Mouse (Mus musculus): ENCODE measurements around the gene Lrp6. TPM values are rescaled to one million over a fixed set of nuclear protein-coding genes. Genes with fewer than 3 reads are reported as not detected.

Lrp6 gene
- polyA plus RNA-seq, 1 experiment from 2014 or later, result 19.7 TPM

GRCm38 (mm10) chr6:134500381-134501162, 66.2 kb downstream of the Lrp6 start:
- Histone ChIP-seq H3K9ac (replicated peaks; ENCODE audit: low read depth, low read length) (no peak overlapping the region), H3K4me2 (ENCODE audit: low read depth, low read length) (no peak overlapping the region), H3K4me3 (ENCODE audit: low read depth, low read length) (no peak overlapping the region), H3K4me1 (ENCODE audit: control insufficient read depth, insufficient read depth, low read length) (0 out of 2 replicates have a peak, but pooled peaks cover 2% of the 10 kb centered on the region), H3K27ac (ENCODE audit: low read depth, low read length) (no peak overlapping the region), H3K27me3 (ENCODE audit: control insufficient read depth, insufficient read depth, low read length) (no peaks in the 10 kb centered on the region), H3K9me3 (ENCODE audit: control insufficient read depth, low read length) (no peaks in the 10 kb centered on the region), H3K36me3 (ENCODE audit: control insufficient read depth, insufficient read depth, low read length) (0 out of 2 replicates have a peak, but pooled peaks cover 2% of the 10 kb centered on the region)
- ATAC-seq (ENCODE audit: low read depth), result peak; percentile 89
- 41% methylated on average over 10 of the region's 10 CpGs for WGBS

GRCm38 (mm10) chr6:134499089-134499488, 67.7 kb downstream of the Lrp6 start:
- 79% methylated on average over 2 of the region's 2 CpGs for WGBS
- Histone ChIP-seq H3K27me3 (ENCODE audit: control insufficient read depth, insufficient read depth, low read length) (no peaks in the 10 kb centered on the region), H3K4me3 (ENCODE audit: low read depth, low read length) (no peak overlapping the region), H3K4me2 (ENCODE audit: low read depth, low read length) (no peak overlapping the region), H3K36me3 (ENCODE audit: control insufficient read depth, insufficient read depth, low read length) (no peaks in the 10 kb centered on the region), H3K27ac (ENCODE audit: low read depth, low read length) (no peak overlapping the region), H3K4me1 (ENCODE audit: control insufficient read depth, insufficient read depth, low read length) (0 out of 2 replicates have a peak, but pooled peaks cover 5% of the 10 kb centered on the region), H3K9me3 (ENCODE audit: control insufficient read depth, low read length) (no peaks in the 10 kb centered on the region), H3K9ac (replicated peaks; ENCODE audit: low read depth, low read length) (no peak overlapping the region)
- no peak for ATAC-seq (ENCODE audit: low read depth)

DNA sequence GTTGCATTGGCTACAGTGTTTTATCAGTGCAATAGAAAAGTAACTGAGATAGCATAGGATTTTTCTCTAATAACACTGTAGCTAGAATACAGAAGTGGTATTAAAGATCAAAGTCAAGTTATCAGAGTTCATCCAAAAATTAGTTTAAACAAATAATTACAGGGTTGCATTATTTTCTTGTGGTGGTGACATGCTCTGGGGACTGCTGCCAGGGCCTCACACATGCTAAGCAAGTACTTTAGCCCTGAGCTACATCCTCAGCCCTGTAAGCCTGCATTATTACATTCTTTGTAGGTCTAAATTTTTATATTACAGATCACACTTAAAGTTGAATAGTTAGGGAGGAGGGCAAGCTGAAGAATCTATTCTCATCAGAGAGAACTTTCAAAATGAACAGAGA, 68.2 kb downstream of the Lrp6 start:
- no peaks in the 10 kb centered on the region for H3K9me3 ChIP-seq (ENCODE audit: control insufficient read depth, low read length)
- no peaks in the 10 kb centered on the region for H3K27me3 ChIP-seq (ENCODE audit: control insufficient read depth, insufficient read depth, low read length)
- H3K4me3 ChIP-seq (ENCODE audit: low read depth, low read length), result no peak overlapping the region
- no peak overlapping the region for H3K9ac ChIP-seq (replicated peaks; ENCODE audit: low read depth, low read length)
- ATAC-seq (ENCODE audit: low read depth), result no peak
- 0 out of 2 replicates have a peak, but pooled peaks cover 5% of the 10 kb centered on the region for H3K4me1 ChIP-seq (ENCODE audit: control insufficient read depth, insufficient read depth, low read length)
- H3K36me3 ChIP-seq (ENCODE audit: control insufficient read depth, insufficient read depth, low read length), result no peaks in the 10 kb centered on the region
- no peak overlapping the region for H3K4me2 ChIP-seq (ENCODE audit: low read depth, low read length)
- H3K27ac ChIP-seq (ENCODE audit: low read depth, low read length), result no peak overlapping the region

DNA sequence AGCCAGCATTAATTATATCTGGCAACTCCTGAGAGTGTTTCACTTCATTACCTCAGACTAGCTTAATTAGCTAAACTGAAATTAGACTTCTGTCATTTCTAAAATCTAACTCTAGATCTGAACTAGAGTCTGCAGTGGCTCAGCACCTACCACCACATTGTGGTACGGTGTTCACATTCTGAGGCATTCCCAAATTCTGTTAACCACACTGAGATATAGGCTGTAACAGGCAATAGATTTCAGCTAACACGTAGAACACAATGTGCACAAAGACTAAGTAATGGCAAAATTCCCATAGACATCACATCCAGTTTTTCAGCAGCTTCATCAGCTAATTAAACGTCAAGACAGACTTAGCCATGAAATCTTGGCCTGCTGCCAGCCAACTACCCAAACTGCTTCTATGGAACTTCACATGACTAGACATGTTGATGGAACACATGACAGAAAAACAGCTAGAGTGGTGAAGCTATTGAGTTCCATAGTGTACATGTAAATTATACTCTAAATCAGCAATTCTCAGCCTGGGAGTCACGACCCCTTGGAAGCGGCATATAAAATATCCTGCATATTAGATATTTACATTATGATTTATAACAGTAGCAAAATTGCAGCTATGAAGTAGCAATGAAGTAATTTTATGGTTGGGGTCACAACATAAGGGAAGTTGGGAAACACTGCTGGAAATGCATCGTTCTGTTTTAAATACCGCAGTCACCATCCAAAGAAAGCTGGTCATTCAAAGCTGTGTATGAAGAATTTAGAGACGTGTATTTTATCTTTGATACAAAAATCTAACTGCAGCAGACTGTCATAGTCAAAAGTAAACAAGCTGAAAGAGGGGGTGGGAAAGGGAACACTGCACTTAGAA, 71.7 kb downstream of the Lrp6 start:
- H3K27me3 ChIP-seq (ENCODE audit: control insufficient read depth, insufficient read depth, low read length), result no peaks in the 10 kb centered on the region
- H3K4me2 ChIP-seq (ENCODE audit: low read depth, low read length), result no peak overlapping the region
- 73% methylated on average over 8 of the region's 8 CpGs for WGBS
- no peak overlapping the region for H3K27ac ChIP-seq (ENCODE audit: low read depth, low read length)
- no peak overlapping the region for H3K9ac ChIP-seq (replicated peaks; ENCODE audit: low read depth, low read length)
- no peaks in the 10 kb centered on the region for H3K36me3 ChIP-seq (ENCODE audit: control insufficient read depth, insufficient read depth, low read length)
- H3K9me3 ChIP-seq (ENCODE audit: control insufficient read depth, low read length), result no peaks in the 10 kb centered on the region
- 0 out of 2 replicates have a peak, but pooled peaks cover 3% of the 10 kb centered on the region for H3K4me1 ChIP-seq (ENCODE audit: control insufficient read depth, insufficient read depth, low read length)
- no peak overlapping the region for H3K4me3 ChIP-seq (ENCODE audit: low read depth, low read length)
- ATAC-seq (ENCODE audit: low read depth), result peak; percentile 53; the same call in 1 of the 2 replicates

DNA sequence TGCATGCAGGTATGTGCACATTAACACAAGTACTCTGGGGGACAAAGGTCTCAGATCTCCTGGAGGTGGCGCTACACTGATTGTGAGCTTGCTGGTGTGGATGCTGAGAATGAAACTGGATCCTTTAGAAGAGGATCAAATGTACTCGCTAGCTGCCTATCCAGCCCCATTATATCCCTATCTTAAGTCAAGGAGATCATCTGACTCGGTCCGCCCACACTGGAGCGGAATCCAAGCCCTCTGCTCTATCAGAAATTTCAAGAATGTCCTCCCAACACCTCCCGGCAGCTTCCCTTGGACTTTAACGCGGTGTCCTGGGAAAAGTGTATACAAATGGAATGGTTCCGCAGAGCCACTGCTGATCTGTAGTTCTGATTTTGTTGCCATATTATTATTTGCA, 77.1 kb downstream of the Lrp6 start:
- no peaks in the 10 kb centered on the region; the same call in 1 of the 2 replicates for H3K4me1 ChIP-seq (ENCODE audit: control insufficient read depth, insufficient read depth, low read length)
- no peak overlapping the region for H3K27ac ChIP-seq (ENCODE audit: low read depth, low read length)
- 92% methylated on average over 9 of the region's 9 CpGs for WGBS
- no peak for ATAC-seq (ENCODE audit: low read depth)
- no peaks in the 10 kb centered on the region for H3K27me3 ChIP-seq (ENCODE audit: control insufficient read depth, insufficient read depth, low read length)
- H3K9me3 ChIP-seq (ENCODE audit: control insufficient read depth, low read length), result no peaks in the 10 kb centered on the region
- H3K4me2 ChIP-seq (ENCODE audit: low read depth, low read length), result no peak overlapping the region
- H3K36me3 ChIP-seq (ENCODE audit: control insufficient read depth, insufficient read depth, low read length), result peaks cover 10% of the 10 kb centered on the region; the same call in 1 of the 2 replicates
- no peak overlapping the region for H3K4me3 ChIP-seq (ENCODE audit: low read depth, low read length)
- H3K9ac ChIP-seq (replicated peaks; ENCODE audit: low read depth, low read length), result no peak overlapping the region

DNA sequence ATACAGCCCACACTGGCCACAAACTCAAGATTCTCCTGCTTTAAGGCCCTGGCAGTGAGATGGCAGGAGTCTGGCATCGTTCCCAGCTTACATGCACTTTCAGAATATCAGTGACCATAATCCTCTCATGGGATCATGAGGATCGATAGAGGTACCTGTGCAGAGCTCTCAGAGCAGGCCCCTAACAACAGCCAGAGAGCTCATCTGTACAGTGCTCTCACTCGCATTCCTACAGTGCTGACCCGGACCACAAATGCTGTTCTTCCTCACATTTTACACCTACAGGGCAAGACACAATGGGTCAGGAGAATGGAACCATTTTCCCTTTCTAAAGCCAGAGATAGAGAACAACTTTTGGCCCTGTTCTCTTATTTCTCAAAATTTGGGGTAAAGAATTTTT, 77.6 kb downstream of the Lrp6 start:
- H3K9me3 ChIP-seq (ENCODE audit: control insufficient read depth, low read length), result no peaks in the 10 kb centered on the region
- peaks cover 13% of the 10 kb centered on the region; the same call in 1 of the 2 replicates for H3K36me3 ChIP-seq (ENCODE audit: control insufficient read depth, insufficient read depth, low read length)
- 92% methylated on average over 4 of the region's 4 CpGs for WGBS
- no peak overlapping the region for H3K4me2 ChIP-seq (ENCODE audit: low read depth, low read length)
- no peak overlapping the region for H3K9ac ChIP-seq (replicated peaks; ENCODE audit: low read depth, low read length)
- peak; percentile 60; the same call in 1 of the 2 replicates for ATAC-seq (ENCODE audit: low read depth)
- H3K27me3 ChIP-seq (ENCODE audit: control insufficient read depth, insufficient read depth, low read length), result no peaks in the 10 kb centered on the region
- no peak overlapping the region for H3K27ac ChIP-seq (ENCODE audit: low read depth, low read length)
- no peak overlapping the region for H3K4me3 ChIP-seq (ENCODE audit: low read depth, low read length)
- H3K4me1 ChIP-seq (ENCODE audit: control insufficient read depth, insufficient read depth, low read length), result no peaks in the 10 kb centered on the region; the same call in 1 of the 2 replicates

- H3K27ac ChIP-seq (ENCODE audit: low read depth, low read length), result no peak overlapping the region
- no peaks in the 10 kb centered on the region for H3K27me3 ChIP-seq (ENCODE audit: control insufficient read depth, insufficient read depth, low read length)
- no peaks in the 10 kb centered on the region for H3K9me3 ChIP-seq (ENCODE audit: control insufficient read depth, low read length)
- WGBS, result 94% methylated on average over 9 of the region's 9 CpGs
- peaks cover 17% of the 10 kb centered on the region; the same call in 1 of the 2 replicates for H3K36me3 ChIP-seq (ENCODE audit: control insufficient read depth, insufficient read depth, low read length)
- ATAC-seq (ENCODE audit: low read depth), result no peak
- H3K4me2 ChIP-seq (ENCODE audit: low read depth, low read length), result no peak overlapping the region
- H3K9ac ChIP-seq (replicated peaks; ENCODE audit: low read depth, low read length), result no peak overlapping the region
- no peaks in the 10 kb centered on the region; the same call in 1 of the 2 replicates for H3K4me1 ChIP-seq (ENCODE audit: control insufficient read depth, insufficient read depth, low read length)
- no peak overlapping the region for H3K4me3 ChIP-seq (ENCODE audit: low read depth, low read length)
Measured at GRCm38 (mm10) chr6:134486318-134486717, 80.4 kb downstream of the Lrp6 start.

DNA sequence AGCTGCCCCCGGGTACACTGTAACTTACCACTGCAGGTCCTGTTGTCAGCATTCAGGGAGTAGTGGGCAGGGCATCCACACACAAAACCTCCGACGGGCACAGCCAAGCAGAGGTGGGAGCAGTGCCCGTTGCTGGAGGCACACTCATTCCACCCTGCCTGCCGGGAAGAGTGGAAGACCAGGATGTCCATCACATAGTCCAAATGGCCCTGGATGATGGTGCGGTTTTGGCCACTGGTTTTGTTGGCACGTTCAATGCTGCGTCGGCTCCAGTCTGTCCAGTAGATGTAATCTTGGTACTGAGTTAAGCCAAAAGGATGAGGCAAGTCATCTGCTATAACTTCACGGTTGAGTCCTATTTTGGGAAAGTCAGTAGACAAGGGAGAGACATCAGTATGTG, 87.3 kb downstream of the Lrp6 start:
- peaks cover 11% of the 10 kb centered on the region; the same call in 1 of the 2 replicates for H3K36me3 ChIP-seq (ENCODE audit: control insufficient read depth, insufficient read depth, low read length)
- no peaks in the 10 kb centered on the region for H3K4me1 ChIP-seq (ENCODE audit: control insufficient read depth, insufficient read depth, low read length)
- no peak overlapping the region for H3K4me3 ChIP-seq (ENCODE audit: low read depth, low read length)
- no peak overlapping the region for H3K27ac ChIP-seq (ENCODE audit: low read depth, low read length)
- no peaks in the 10 kb centered on the region for H3K27me3 ChIP-seq (ENCODE audit: control insufficient read depth, insufficient read depth, low read length)
- H3K9ac ChIP-seq (replicated peaks; ENCODE audit: low read depth, low read length), result no peak overlapping the region
- ATAC-seq (ENCODE audit: low read depth), result no peak
- WGBS, result 98% methylated on average over 10 of the region's 10 CpGs
- no peak overlapping the region for H3K4me2 ChIP-seq (ENCODE audit: low read depth, low read length)
- H3K9me3 ChIP-seq (ENCODE audit: control insufficient read depth, low read length), result no peaks in the 10 kb centered on the region

Measured in neural tube, embryonic 14.5 days (tissue).